Mouse (Mus musculus): ENCODE data around the gene Aldob. TPM values are rescaled to one million over a fixed set of nuclear protein-coding genes. Genes with fewer than 3 reads are reported as not detected.
A peak's percentile ranks its signal among the peaks of the same experiment; 100 is the strongest.

Aldob gene
- total RNA-seq (2021): 1 to 10 TPM in 1 of 2 experiments, under 1 TPM in 1; 0.62 to 1.4 TPM
- long read RNA-seq, experiment 1: 0 reads
- long read RNA-seq, experiment 2: 0 reads

- DNase-seq (ENCODE audit: low spot score): no peak
Measured at GRCm38 (mm10) chr4:49549383-49549782, at the start of gene Aldob. Gene Aldob (minus strand): TSS chr4:49549546.

GRCm38 (mm10) chr4:49597183-49598100, 48.1 kb upstream of the Aldob start, which contains the start of gene Tmem246:
Gene Tmem246 (minus strand): TSS chr4:49597876.
- peak; percentile 66 for DNase-seq (ENCODE audit: low spot score)

GRCm38 (mm10) chr4:49596846-49597182, 47.5 kb upstream of the Aldob start:
- DNase-seq (ENCODE audit: low spot score): no peak

GRCm38 (mm10) chr4:49590152-49590551, 40.8 kb upstream of the Aldob start:
- DNase-seq (ENCODE audit: low spot score): no peak

GRCm38 (mm10) chr4:49586811-49587210, 37.5 kb upstream of the Aldob start:
- DNase-seq (ENCODE audit: low spot score): peak; percentile 83

GRCm38 (mm10) chr4:49585524-49586101, 36.3 kb upstream of the Aldob start:
- DNase-seq (ENCODE audit: low spot score): peak; percentile 30

- DNase-seq (ENCODE audit: low spot score): peak; percentile 23
Measured at GRCm38 (mm10) chr4:49583965-49584831, 34.9 kb upstream of the Aldob start.

- DNase-seq (ENCODE audit: low spot score): no peak
Measured at GRCm38 (mm10) chr4:49581256-49581655, 31.9 kb upstream of the Aldob start.

- no peak for DNase-seq (ENCODE audit: low spot score)
Measured at GRCm38 (mm10) chr4:49572194-49572593, 22.8 kb upstream of the Aldob start.

GRCm38 (mm10) chr4:49567613-49568012, 18.3 kb upstream of the Aldob start:
- DNase-seq (ENCODE audit: low spot score): peak; percentile 78

- DNase-seq (ENCODE audit: low spot score): peak; percentile 92
Measured at GRCm38 (mm10) chr4:49559915-49560772, 10.8 kb upstream of the Aldob start.

- DNase-seq (ENCODE audit: low spot score): no peak
Measured at GRCm38 (mm10) chr4:49558181-49558580, 8.8 kb upstream of the Aldob start.

GRCm38 (mm10) chr4:49557375-49557774, 8.0 kb upstream of the Aldob start:
- no peak for DNase-seq (ENCODE audit: low spot score)

GRCm38 (mm10) chr4:49553380-49553779, 4.0 kb upstream of the Aldob start:
- DNase-seq (ENCODE audit: low spot score): no peak

GRCm38 (mm10) chr4:49547544-49548219, 1.7 kb downstream of the Aldob start:
- no peak for DNase-seq (ENCODE audit: low spot score)

GRCm38 (mm10) chr4:49546873-49547543, 2.3 kb downstream of the Aldob start:
- DNase-seq (ENCODE audit: low spot score): no peak

- no peak for DNase-seq (ENCODE audit: low spot score)
Measured at GRCm38 (mm10) chr4:49546026-49546425, 3.3 kb downstream of the Aldob start.

- DNase-seq (ENCODE audit: low spot score): peak; percentile 34
Measured at GRCm38 (mm10) chr4:49540966-49541365, 8.4 kb downstream of the Aldob start.

GRCm38 (mm10) chr4:49539665-49540064, 9.7 kb downstream of the Aldob start:
- no peak for DNase-seq (ENCODE audit: low spot score)

GRCm38 (mm10) chr4:49536671-49537070, 12.7 kb downstream of the Aldob start:
- DNase-seq (ENCODE audit: low spot score): no peak
